Comparison of ENCODE assay signal across 8 mouse cellular contexts in genomic region chr11:66526981-66527320, GRCm38 (mm10). TPM values are rescaled to one million over a fixed set of nuclear protein-coding genes. Genes with fewer than 3 reads are reported as not detected.
DNase-seq lines count a peak whose midpoint lies in the region; ATAC-seq and TF ChIP-seq lines count a peak whose summit lies in the region.

No protein-coding gene starts in this region.

- H3K4me3 ChIP-seq in forebrain, embryonic 11.5 days (ENCODE audit: low read depth, low read length), result peak overlapping the region; percentile 59
- peak overlapping the region; percentile 59 for H3K4me3 ChIP-seq in limb, embryonic 10.5 days
- H3K4me3 ChIP-seq in olfactory bulb, adult 2 months (ENCODE audit: insufficient read depth, low read depth, low read length), result peak overlapping the region; percentile 45
- no peak overlapping the region for H3K4me3 ChIP-seq in cerebellum, adult 2 months (replicated peaks; ENCODE audit: insufficient read depth, low read depth, low read length)

- peak overlapping the region; percentile 55 for H3K9ac ChIP-seq in forebrain, embryonic 11.5 days (ENCODE audit: low read length)

- H3K27ac ChIP-seq in forebrain, embryonic 11.5 days (ENCODE audit: low read depth, low read length), result no peak overlapping the region
- no peak overlapping the region for H3K27ac ChIP-seq in limb, embryonic 10.5 days
- no peak overlapping the region for H3K27ac ChIP-seq in olfactory bulb, adult 2 months (ENCODE audit: insufficient read depth, low read depth, low read length)
- no peak overlapping the region for H3K27ac ChIP-seq in cerebellum, adult 2 months (ENCODE audit: insufficient read depth, low read length)

- 7% methylated on average over 5 of the region's 5 CpGs for WGBS in forebrain, embryonic 11.5 days
- WGBS in limb, embryonic 10.5 days, result 4% methylated on average over 5 of the region's 5 CpGs
- 10% methylated on average over 5 of the region's 5 CpGs for WGBS in olfactory bulb, adult 2 months
- WGBS in cerebellum, adult 2 months, result 5% methylated on average over 5 of the region's 5 CpGs

- no peaks in the 10 kb centered on the region for H3K9me3 ChIP-seq in forebrain, embryonic 11.5 days (ENCODE audit: control insufficient read depth, low read length)
- H3K9me3 ChIP-seq in limb, embryonic 10.5 days (replicated peaks), result no peaks in the 10 kb centered on the region

- peaks cover 4% of the 10 kb centered on the region; the same call in 1 of the 2 replicates for H3K4me1 ChIP-seq in forebrain, embryonic 11.5 days (replicated peaks; ENCODE audit: control insufficient read depth, insufficient read depth, low read length)
- peaks cover 22% of the 10 kb centered on the region for H3K4me1 ChIP-seq in limb, embryonic 10.5 days
- peaks cover 16% of the 10 kb centered on the region for H3K4me1 ChIP-seq in olfactory bulb, adult 2 months (ENCODE audit: control insufficient read depth, insufficient read depth, low read length)
- H3K4me1 ChIP-seq in cerebellum, adult 2 months (ENCODE audit: control insufficient read depth, insufficient read depth, low read length), result no peaks in the 10 kb centered on the region

- H3K4me2 ChIP-seq in forebrain, embryonic 11.5 days (ENCODE audit: low read depth, low read length, severe bottlenecking), result peak overlapping the region; percentile 90

- peak; percentile 13 to 14 for DNase-seq in left cerebral cortex, postnatal 14 days (ENCODE audit: low spot score in 2 of 2)
- no peak for DNase-seq in left cerebral cortex, adult 11 months (ENCODE audit: low spot score)
- no peak for DNase-seq in forebrain, embryonic 11.5 days (ENCODE audit: low spot score)
- peak; percentile 53 for DNase-seq in limb, embryonic 10.5 days (ENCODE audit: low spot score)
- DNase-seq in cerebellum, adult 11 months, result no peak
- DNase-seq in frontal cortex, postnatal 10 days (ENCODE audit: low spot score in 2 of 2), result no peak
- no peak for DNase-seq in cerebellum, adult 2 months

- TF ChIP-seq POLR2A in olfactory bulb, adult 2 months (IDR thresholded peaks at IDR 0.05; ENCODE audit: insufficient read depth, low read depth, low read length), result no peak
- TF ChIP-seq POLR2A in cerebellum, adult 2 months (IDR thresholded peaks at IDR 0.05; ENCODE audit: borderline replicate concordance, insufficient read depth, low read length), result no peak

- TF ChIP-seq CTCF in olfactory bulb, adult 2 months (IDR thresholded peaks at IDR 0.05; ENCODE audit: insufficient read depth, low read depth, low read length), result no peak
- TF ChIP-seq CTCF in cerebellum, adult 2 months (IDR thresholded peaks at IDR 0.05; ENCODE audit: borderline replicate concordance, insufficient read depth, low read depth, low read length), result no peak

- H3K27me3 ChIP-seq in forebrain, embryonic 11.5 days (ENCODE audit: control insufficient read depth, insufficient read depth, low read length), result peaks cover 41% of the 10 kb centered on the region
- H3K27me3 ChIP-seq in limb, embryonic 10.5 days (ENCODE audit: low read depth, poor library complexity, severe bottlenecking), result peaks cover 93% of the 10 kb centered on the region
- H3K27me3 ChIP-seq in cerebellum, adult 2 months (ENCODE audit: control insufficient read depth, insufficient read depth, low read length), result peaks cover 7% of the 10 kb centered on the region; the same call in 1 of the 2 replicates

- intact Hi-C loops in left cerebral cortex, postnatal 14 days (cut with DNase I), result loop anchor here (5.0 to 10.0 kb wide), 2 partner anchors 405 to 702 kb away; no protein-coding TSS in a partner anchor

- peak; percentile 35; the same call in 1 of the 2 replicates for ATAC-seq in forebrain, embryonic 11.5 days (replicated peaks; ENCODE audit: low FRiP score)

- no peaks in the 10 kb centered on the region for H3K36me3 ChIP-seq in forebrain, embryonic 11.5 days (ENCODE audit: control insufficient read depth, insufficient read depth, low read length)
- no peaks in the 10 kb centered on the region for H3K36me3 ChIP-seq in limb, embryonic 10.5 days

RNA-seq across cellular contexts. Expression of gene Shisa6, which starts 1.2 kb away (rescaled TPM):
- 10 to 100 TPM; 27.7 to 30.0 TPM for total RNA-seq in left cerebral cortex, postnatal 14 days (2021)
- polyA plus RNA-seq in forebrain, embryonic 11.5 days (2014; fragmentation: Nextera tagmentation; extraction: Ambion mirVana), result 0.40 and 0.56 TPM in 2 replicates
- 0.03 and 0.26 TPM in 2 replicates for polyA plus RNA-seq in limb, embryonic 10.5 days (2016; fragmentation: Nextera tagmentation; extraction: Ambion mirVana)
- polyA plus RNA-seq in olfactory bulb, adult 2 months (2012; ENCODE audit: insufficient read depth, insufficient read length, low replicate concordance, missing spikeins), result not detected in 2 replicates
- 40.7 and 49.6 TPM in 2 replicates for polyA plus RNA-seq in cerebellum, adult 2 months (2012; rRNA removed)

Comparison
In these comparisons a context has a peak if more than half of its experiments do, and no peak if none do; other contexts are left out.
1. DNase-seq: peak in left cerebral cortex, postnatal 14 days (2 of 2) and limb, embryonic 10.5 days (single experiment); none in left cerebral cortex, adult 11 months (single experiment), forebrain, embryonic 11.5 days (single experiment), cerebellum, adult 11 months (single experiment), frontal cortex, postnatal 10 days (0 of 2) and cerebellum, adult 2 months (0 of 2).